Mouse (Mus musculus) lung, adult 2 months (tissue): ENCODE measurements around the gene Cenpa.

ENCODE experiments used
- CTCF ChIP-seq: fragments of 200-500 bp; IDR thresholded peaks from 2 replicates; pipeline ENCODE4 v1.5.1; 2011; ENCODE audit warnings: mild to moderate bottlenecking, low read length, control low read depth; ENCODE audit not compliant: insufficient read depth
- POLR2A ChIP-seq: fragments of 200-500 bp; IDR thresholded peaks from 2 replicates; pipeline ENCODE4 v1.6.1; 2011; ENCODE audit warnings: low read depth, mild to moderate bottlenecking, control low read depth, low read length, borderline replicate concordance; ENCODE audit errors: extremely low read depth

DNA sequence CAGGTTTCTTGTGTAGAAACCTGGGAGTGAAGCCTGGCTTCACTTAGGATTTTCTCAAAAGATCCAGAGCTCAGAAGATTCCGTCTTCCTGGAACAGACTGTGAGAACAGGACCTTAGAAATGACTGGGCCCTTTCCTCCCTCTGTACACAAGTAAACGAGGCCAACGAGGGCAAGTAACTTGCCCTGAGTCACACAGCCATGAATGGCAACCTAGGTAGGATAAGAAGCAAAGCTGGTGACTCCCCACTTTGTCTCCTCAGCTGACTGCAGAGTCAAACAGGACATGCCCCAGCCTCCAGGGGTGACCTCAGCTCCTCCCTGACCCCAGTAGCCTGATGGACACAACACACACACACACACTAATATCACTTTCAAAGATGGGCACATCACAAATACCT, 41.2 kb upstream of the Cenpa start:
- TF ChIP-seq POLR2A (no peak), CTCF (no peak)
